Mouse (Mus musculus) E14TG2a.4 (cell line): ENCODE measurements at regions not wholly inside any gene's neighbourhood (a gene's known extent, or its start where the extent isn't known, plus 50 kb on each side); places are given as distances from the start of the nearest gene placed in this dataset.

ENCODE experiments used
- H3K27me3 ChIP-seq: 2 replicates; pipeline ENCODE4 v1.6.1; 2014; ENCODE audit warnings: low read length, control low read depth; ENCODE audit not compliant: insufficient read depth
- H3K36me3 ChIP-seq: 2 replicates; pipeline ENCODE4 v1.6.1; 2014; ENCODE audit warnings: low read length, control low read depth; ENCODE audit not compliant: insufficient read depth
- H3K4me1 ChIP-seq: replicated peaks from 2 replicates; pipeline ENCODE4 v1.6.1; 2014; ENCODE audit warnings: low read depth, low read length, control low read depth
- H3K4me3 ChIP-seq: replicated peaks from 2 replicates; pipeline ENCODE4 v1.5.1; 2014; ENCODE audit warnings: mild to moderate bottlenecking, low read length
- H3K9me3 ChIP-seq: 2 replicates; pipeline ENCODE4 v1.6.1; 2014; ENCODE audit warnings: low read length, control low read depth
- CTCF ChIP-seq: conservative IDR thresholded peaks from 2 replicates; pipeline ENCODE4 v1.5.1; 2014; ENCODE audit warnings: low read length
- NANOG ChIP-seq: IDR thresholded peaks from 2 replicates; pipeline ENCODE4 v1.6.1; 2014; ENCODE audit warnings: borderline replicate concordance, low read length, mixed read lengths
- POU5F1 ChIP-seq: IDR thresholded peaks from 2 replicates; pipeline ENCODE4 v1.6.1; 2014; ENCODE audit warnings: low read length, borderline replicate concordance

DNA sequence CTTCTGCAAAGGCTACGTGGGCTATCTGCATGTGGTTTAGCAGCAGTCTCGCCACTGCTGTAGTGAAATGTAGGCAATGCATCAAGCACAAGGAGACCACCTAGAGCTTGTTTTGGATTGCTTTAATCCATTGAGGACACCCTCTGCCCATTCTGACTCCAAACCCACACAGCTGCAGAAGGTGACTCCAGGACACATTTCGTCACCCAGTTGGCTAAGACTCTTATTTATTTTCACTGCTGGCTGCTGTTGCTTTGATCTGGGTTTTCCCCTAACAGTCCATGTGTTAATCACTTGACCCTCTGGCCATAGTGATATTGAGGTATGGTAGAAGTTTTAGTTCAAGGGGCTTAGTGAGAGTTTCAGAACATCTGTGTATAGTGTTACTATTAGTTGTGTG, 179.2 kb upstream of the Gm5148 start:
- no peak overlapping the region for H3K4me3 ChIP-seq
- TF ChIP-seq POU5F1 (no peak), CTCF (no peak), NANOG (no peak)
- H3K27me3 ChIP-seq = 0 out of 2 replicates have a peak, but pooled peaks cover 3% of the 10 kb centered on the region
- no peaks in the 10 kb centered on the region for H3K36me3 ChIP-seq
- no peaks in the 10 kb centered on the region for H3K4me1 ChIP-seq
- H3K9me3 ChIP-seq = peaks cover 3% of the 10 kb centered on the region; the same call in 1 of the 2 replicates

DNA sequence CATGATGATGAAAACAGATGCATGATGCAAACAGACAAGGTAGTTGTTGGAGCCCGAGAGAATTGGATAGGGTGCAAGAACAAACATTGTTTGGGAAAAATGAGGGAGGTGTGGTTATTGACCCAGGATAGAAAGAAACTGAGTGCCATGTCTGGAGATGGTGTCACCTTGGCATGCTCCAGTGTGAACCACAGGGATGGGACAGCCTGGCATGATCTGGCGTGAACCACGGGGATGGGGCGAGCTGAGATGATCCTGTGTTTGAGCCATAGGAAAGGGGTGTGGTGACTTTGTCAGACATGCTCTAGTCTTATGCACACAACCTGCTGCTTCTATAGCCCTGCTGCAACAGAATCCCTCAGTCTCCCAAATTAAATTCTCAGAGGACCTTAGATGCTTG, 178.7 kb upstream of the Gm5148 start:
- no peak overlapping the region for H3K4me3 ChIP-seq
- no peak for TF ChIP-seq CTCF
- TF ChIP-seq NANOG = no peak
- TF ChIP-seq POU5F1 = no peak
- 0 out of 2 replicates have a peak, but pooled peaks cover 3% of the 10 kb centered on the region for H3K27me3 ChIP-seq
- H3K4me1 ChIP-seq = no peaks in the 10 kb centered on the region
- H3K9me3 ChIP-seq = no peaks in the 10 kb centered on the region
- H3K36me3 ChIP-seq = no peaks in the 10 kb centered on the region

DNA sequence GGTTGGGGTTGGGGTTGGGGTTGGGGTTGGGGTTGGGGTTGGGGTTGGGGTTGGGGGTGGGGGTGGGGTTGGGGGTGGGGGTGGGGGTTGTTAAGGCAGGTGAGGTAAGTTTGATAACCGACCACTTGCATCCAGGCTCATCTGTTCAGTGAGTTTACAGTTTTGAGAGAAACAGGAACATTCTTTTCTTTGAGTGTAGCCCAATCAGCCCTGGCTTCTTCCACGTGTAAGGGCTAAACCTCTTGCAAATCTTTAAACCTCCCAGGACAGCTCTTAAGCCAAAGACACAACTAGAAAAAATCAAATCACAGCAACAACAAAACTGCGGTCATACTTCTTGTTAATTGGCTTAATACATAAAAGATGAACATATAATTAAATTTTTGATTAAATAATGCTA, 173.1 kb upstream of the Gm5148 start:
- H3K4me1 ChIP-seq = peaks cover 4% of the 10 kb centered on the region; the same call in 1 of the 2 replicates
- H3K27me3 ChIP-seq = peaks cover 7% of the 10 kb centered on the region; the same call in 1 of the 2 replicates
- TF ChIP-seq CTCF (no peak), NANOG (no peak), POU5F1 (no peak)
- H3K4me3 ChIP-seq = no peak overlapping the region
- H3K9me3 ChIP-seq = no peaks in the 10 kb centered on the region
- H3K36me3 ChIP-seq = no peaks in the 10 kb centered on the region

DNA sequence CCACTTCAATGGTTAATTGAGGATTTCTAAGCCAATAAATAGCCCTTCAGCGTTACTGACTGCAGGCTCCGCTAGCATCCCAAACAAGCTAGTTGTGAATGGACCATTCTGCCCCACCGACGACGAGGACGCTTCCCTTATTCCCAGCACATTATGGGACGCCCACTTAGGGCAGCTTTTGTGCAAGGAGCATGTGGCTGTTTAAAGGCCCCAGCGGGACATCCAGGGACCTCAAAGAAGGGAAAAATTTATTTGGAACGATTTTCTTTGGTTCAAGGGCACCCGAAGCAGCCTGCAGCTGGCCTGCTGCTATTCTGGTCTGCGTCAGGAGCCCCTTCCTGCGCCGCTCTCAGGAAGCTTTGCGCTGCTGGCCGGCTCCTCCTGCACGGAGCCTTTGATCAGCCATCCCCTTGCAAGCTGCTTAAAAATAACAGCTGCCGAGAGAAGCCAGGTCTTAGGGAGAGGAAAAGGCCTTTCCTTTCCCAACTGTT, 172.6 kb upstream of the Gm5148 start:
- Histone ChIP-seq H3K27me3 (peaks cover 7% of the 10 kb centered on the region; the same call in 1 of the 2 replicates), H3K4me1 (peaks cover 4% of the 10 kb centered on the region; the same call in 1 of the 2 replicates), H3K4me3 (peak overlapping the region; percentile 53), H3K36me3 (no peaks in the 10 kb centered on the region), H3K9me3 (no peaks in the 10 kb centered on the region)
- TF ChIP-seq CTCF (no peak), POU5F1 (no peak), NANOG (no peak)

DNA sequence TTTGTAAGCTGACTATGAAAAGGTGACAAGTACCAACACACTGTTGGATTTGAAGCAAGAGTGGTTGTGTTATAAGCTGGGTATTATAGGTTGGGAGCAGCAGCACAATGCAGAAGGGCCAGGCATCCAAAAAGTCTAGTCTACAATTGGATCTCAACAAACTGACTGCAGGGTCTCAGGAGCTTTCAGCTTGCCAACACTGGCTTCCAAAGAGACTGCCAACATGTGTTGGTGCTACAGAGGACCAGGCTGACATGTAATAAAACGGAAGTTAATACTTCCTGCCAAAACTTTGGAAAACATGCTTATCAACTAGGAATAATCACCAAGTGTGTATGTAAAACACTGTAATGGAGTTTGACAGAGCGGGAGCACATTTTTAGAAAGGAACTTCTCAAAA, 170.3 kb upstream of the Gm5148 start:
- no peak overlapping the region for H3K4me3 ChIP-seq
- H3K9me3 ChIP-seq = no peaks in the 10 kb centered on the region
- peaks cover 7% of the 10 kb centered on the region; the same call in 1 of the 2 replicates for H3K27me3 ChIP-seq
- TF ChIP-seq NANOG (no peak), CTCF (no peak), POU5F1 (no peak)
- H3K36me3 ChIP-seq = no peaks in the 10 kb centered on the region
- peaks cover 4% of the 10 kb centered on the region; the same call in 1 of the 2 replicates for H3K4me1 ChIP-seq

DNA sequence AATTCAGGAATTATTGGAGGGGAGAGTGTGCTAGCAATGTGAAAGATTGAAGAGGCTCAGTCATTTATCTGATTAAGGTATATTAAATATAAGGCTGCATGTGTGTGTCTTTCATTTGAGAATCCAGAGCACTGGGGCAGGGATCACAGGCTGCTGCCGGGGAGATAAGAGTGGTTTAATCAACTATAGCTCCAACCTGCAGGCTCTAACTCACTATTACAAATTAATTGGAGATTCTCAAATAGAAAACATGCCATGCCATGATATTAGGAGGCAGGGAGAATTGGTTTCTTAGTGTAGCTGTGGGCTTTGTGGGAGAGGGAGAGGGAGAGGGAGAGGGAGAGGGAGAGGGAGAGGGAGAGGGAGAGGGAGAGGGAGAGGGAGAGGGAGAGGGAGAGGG, 165.9 kb upstream of the Gm5148 start:
- TF ChIP-seq POU5F1 (no peak), NANOG (no peak), CTCF (no peak)
- Histone ChIP-seq H3K9me3 (no peaks in the 10 kb centered on the region), H3K4me1 (no peaks in the 10 kb centered on the region), H3K4me3 (no peak overlapping the region), H3K36me3 (no peaks in the 10 kb centered on the region), H3K27me3 (peaks cover 4% of the 10 kb centered on the region; the same call in 1 of the 2 replicates)

DNA sequence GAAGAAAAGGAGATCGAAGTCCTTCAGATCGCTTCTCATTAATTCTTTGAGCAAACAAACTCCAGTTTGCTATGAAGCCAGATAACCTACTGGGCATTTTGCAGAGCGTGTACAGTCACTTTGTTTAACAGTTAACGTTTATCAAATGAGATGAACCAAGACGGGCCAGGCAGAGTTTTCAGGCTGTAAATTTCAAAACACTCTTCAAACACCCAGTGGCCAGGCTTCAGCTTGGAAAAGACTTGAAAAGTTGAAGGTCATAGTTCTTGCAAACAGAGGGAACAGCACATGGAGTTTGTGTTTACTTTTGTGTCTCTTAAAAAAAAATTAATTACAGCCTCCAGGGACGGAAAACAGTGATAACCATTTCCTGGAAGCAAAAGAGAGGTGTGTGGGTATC, 164.2 kb upstream of the Gm5148 start:
- Histone ChIP-seq H3K9me3 (no peaks in the 10 kb centered on the region), H3K4me3 (no peak overlapping the region), H3K4me1 (no peaks in the 10 kb centered on the region), H3K27me3 (no peaks in the 10 kb centered on the region; the same call in 1 of the 2 replicates), H3K36me3 (no peaks in the 10 kb centered on the region)
- TF ChIP-seq POU5F1 (no peak), NANOG (no peak), CTCF (no peak)

DNA sequence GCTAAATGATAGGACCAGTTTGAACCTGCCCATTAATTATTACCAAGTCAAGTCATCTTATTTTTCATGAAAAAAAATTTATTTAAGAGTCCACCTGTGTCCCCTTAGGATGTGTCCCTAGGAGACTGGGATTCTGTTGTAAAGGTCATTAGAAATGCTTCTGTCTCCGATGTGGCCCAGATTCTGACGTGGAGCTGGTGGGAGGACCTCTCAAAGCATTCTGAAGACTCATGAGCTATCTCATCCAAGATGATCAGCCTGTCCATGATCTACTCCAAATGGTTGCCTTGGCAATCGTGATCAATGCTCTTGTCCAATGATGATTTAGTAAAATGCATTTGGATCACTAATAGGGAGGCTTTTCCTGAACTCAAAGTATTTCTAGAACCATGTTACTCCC, 163.4 kb upstream of the Gm5148 start:
- no peaks in the 10 kb centered on the region for H3K36me3 ChIP-seq
- H3K4me3 ChIP-seq = no peak overlapping the region
- no peaks in the 10 kb centered on the region for H3K27me3 ChIP-seq
- TF ChIP-seq CTCF = no peak
- no peaks in the 10 kb centered on the region for H3K4me1 ChIP-seq
- H3K9me3 ChIP-seq = no peaks in the 10 kb centered on the region

DNA sequence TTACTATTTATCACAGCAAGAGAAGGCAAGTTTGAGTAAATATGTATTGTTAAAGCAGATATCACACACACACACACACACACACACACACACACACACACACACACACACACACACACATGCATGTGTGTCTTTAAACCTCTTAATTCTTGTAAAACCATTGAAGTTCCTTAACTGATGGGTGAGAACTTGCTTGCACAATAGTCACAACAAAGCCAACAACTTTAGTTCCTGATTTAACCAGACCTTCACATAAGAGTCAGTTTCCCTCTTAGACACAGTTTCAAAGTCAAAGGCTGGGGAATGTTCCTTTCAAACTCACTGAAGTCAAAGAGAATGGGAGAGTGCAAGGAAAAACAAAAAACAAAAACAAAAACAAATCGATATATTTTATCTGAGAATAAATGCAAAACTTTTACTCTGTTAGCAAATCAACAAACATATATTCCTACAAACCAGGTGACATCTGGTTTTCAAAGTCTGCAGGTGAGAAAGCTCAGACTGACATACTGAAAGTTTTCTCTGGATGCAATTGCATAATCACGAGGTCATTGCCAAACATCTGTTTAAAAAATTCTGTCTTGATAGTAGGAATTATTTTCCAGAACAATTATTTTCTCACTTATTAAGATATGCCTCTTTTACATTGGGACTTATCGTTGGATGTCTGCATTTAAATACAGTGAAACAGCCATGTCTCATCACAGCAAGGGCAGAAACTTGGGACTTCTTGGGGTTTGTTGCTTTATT, 162.6 kb upstream of the Gm5148 start:
- no peaks in the 10 kb centered on the region for H3K36me3 ChIP-seq
- H3K9me3 ChIP-seq = no peaks in the 10 kb centered on the region
- H3K4me3 ChIP-seq = no peak overlapping the region
- TF ChIP-seq NANOG (no peak), POU5F1 (no peak), CTCF (no peak)
- H3K27me3 ChIP-seq = no peaks in the 10 kb centered on the region
- no peaks in the 10 kb centered on the region for H3K4me1 ChIP-seq
